Mouse (Mus musculus): ENCODE data around the gene Bcl7b.

The Bcl7b gene

GRCm38 (mm10) chr5:135171688-135172220 lies 3.7 kb downstream of the Bcl7b start:
- DNase-seq = no peak

GRCm38 (mm10) chr5:135172986-135173385 lies 4.9 kb downstream of the Bcl7b start:
- DNase-seq = no peak

GRCm38 (mm10) chr5:135175086-135175485 lies 7.0 kb downstream of the Bcl7b start:
- no peak for DNase-seq

GRCm38 (mm10) chr5:135178523-135178922 lies 10.4 kb downstream of the Bcl7b start:
- no peak for DNase-seq

GRCm38 (mm10) chr5:135178996-135179395 lies 10.9 kb downstream of the Bcl7b start:
- DNase-seq = no peak

GRCm38 (mm10) chr5:135179616-135180015 lies 11.5 kb downstream of the Bcl7b start:
- DNase-seq = no peak

GRCm38 (mm10) chr5:135180796-135181195 lies 12.7 kb downstream of the Bcl7b start:
- no peak for DNase-seq

- DNase-seq = no peak
Measured at GRCm38 (mm10) chr5:135181776-135182175, 13.7 kb downstream of the Bcl7b start.

- no peak for DNase-seq
Measured at GRCm38 (mm10) chr5:135183131-135183861, 15.2 kb downstream of the Bcl7b start.

GRCm38 (mm10) chr5:135185016-135185415 lies 16.9 kb downstream of the Bcl7b start:
- DNase-seq = no peak

- DNase-seq = no peak
Measured at GRCm38 (mm10) chr5:135185596-135185995, 17.5 kb downstream of the Bcl7b start.

- DNase-seq = no peak
Measured at GRCm38 (mm10) chr5:135186231-135186620, 18.1 kb downstream of the Bcl7b start.

- DNase-seq = peak; percentile 97
Measured at GRCm38 (mm10) chr5:135186621-135187348, 18.7 kb downstream of the Bcl7b start, which contains the start of gene Baz1b. TSS of gene Baz1b (plus strand) at chr5:135187264.

- DNase-seq = no peak
Measured at GRCm38 (mm10) chr5:135187349-135188213, 19.5 kb downstream of the Bcl7b start.

GRCm38 (mm10) chr5:135188214-135188554 lies 20.1 kb downstream of the Bcl7b start:
- DNase-seq = no peak

- no peak for DNase-seq
Measured at GRCm38 (mm10) chr5:135189281-135190022, 21.4 kb downstream of the Bcl7b start.

- peak; percentile 69 for DNase-seq
Measured at GRCm38 (mm10) chr5:135191620-135192019, 23.5 kb downstream of the Bcl7b start.

GRCm38 (mm10) chr5:135192431-135192830 lies 24.3 kb downstream of the Bcl7b start:
- DNase-seq = no peak

GRCm38 (mm10) chr5:135196367-135196766 lies 28.3 kb downstream of the Bcl7b start:
- DNase-seq = no peak

- no peak for DNase-seq
Measured at GRCm38 (mm10) chr5:135202763-135203162, 34.7 kb downstream of the Bcl7b start.

GRCm38 (mm10) chr5:135208197-135208596 lies 40.1 kb downstream of the Bcl7b start:
- DNase-seq = no peak

GRCm38 (mm10) chr5:135216871-135217270 lies 48.8 kb downstream of the Bcl7b start:
- no peak for DNase-seq
